Mouse (Mus musculus) thymus, postnatal 14 days (tissue): ENCODE results near the gene Rhot1.

Experiments used
- DNase-seq: peaks from one replicate; pipeline ENCODE4 v3.0.0; 2021

Rhot1 gene

DNA sequence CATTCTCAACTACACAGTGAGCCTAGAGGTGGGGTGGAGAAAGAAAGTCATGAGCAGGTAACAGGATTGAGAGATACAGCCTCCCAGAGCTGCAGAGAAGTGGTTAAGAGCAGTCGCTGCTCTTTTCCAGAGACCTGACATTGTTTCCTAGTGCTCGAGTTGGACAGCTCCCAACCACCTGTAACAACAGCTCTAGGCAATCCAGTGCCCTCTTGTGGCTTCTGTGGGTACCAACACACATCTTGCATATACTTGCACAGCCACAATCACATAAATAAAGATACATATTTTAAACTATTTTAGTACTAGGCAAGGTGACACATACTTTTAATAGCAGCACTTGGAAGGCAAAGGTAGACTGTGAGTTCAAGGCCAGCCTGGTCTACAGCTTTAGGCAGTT, 82.2 kb downstream of the Rhot1 start:
- no peak for DNase-seq

DNA sequence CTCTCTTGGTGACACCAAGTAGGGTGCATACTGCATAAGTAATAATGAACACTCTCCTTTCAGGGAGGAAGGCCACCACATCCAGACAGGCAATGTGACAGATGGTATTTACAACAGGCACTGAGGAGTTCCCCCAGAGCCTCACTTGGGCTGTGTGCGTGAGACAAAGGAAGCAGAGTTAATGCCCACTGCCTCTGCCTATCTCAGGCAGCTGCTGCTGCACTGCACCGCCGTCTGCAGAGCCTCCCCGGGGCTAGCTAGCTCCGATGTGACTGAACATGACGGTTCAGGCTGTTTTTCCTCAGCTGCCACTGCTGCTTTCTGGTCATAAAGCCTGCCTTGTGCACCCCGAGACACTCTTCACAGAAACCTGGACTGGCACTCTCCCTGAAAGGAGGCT, 83.6 kb downstream of the Rhot1 start:
- DNase-seq = no peak

DNA sequence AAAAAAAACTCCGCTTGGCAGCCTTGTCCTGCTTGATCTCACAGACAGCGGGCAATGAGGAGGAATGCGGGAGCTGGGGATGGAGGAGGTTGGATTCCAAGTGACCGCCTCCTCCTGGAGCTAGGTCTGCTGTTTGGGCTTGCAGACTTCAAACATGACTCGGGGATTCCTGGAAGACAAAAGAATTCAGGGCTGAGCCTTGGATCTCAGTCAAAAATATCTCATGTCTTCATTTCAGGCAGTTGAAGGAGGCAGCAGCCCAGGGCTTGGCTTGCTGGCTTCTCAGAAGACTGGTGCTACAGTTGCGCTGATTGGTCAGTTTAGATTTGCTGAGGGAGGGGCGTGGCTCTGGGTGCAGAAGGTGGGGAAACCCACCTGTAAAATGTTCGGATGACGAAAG, 86.2 kb downstream of the Rhot1 start:
- no peak for DNase-seq

DNA sequence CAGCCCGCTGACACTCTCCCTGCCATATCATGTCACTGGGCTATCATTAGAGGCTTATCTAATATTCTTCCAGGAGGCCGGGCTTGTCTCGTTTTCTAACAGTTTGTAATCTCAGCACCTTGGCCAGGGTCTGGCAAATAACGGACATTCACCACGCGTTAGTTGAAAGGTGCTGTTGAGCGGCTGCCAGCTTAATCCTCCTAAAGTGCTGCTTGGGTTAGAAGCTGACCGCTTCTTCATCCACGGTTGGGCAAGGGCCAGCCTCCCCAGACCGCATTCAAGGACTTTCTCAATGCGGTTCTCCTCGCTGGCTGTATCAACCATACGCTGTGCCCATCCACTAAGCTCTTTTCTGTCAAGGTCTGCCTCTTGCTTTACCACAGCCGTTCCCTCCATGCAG, 87.0 kb downstream of the Rhot1 start:
- no peak for DNase-seq

DNA sequence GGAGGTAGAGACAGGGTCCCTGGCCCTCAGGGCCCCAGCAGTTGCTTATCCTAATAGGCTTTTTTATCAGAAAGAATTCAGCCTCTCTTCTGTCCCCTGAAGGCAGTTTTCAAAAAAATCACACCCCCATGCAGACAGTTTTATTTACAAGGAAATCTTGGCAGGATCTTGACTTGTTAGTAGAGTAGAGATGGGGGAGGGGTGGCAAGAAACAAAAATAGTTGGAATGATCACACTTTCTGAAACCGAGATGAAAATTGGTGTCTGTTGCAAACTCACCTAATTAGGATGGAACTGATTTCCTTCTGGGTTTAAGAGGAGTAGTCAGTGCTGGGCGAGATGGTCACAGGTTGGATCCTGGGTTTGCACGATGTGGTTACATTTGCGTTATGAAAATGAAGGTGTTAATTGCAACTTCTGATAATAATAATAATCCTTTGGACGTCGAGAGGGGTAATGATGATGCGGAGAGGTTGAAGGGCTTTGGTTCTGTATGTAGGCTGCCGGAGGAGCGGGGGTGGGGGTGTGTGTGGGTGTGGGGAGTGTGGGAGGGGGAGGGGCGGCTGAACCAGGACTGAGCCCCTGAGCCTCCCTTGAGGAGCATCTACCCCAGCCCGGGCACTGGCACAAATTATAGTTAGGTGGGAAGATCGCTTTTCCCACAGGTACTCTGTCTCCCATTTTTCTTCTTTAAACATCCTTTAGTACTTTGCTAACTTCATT, 90.9 kb downstream of the Rhot1 start:
- no peak for DNase-seq

DNA sequence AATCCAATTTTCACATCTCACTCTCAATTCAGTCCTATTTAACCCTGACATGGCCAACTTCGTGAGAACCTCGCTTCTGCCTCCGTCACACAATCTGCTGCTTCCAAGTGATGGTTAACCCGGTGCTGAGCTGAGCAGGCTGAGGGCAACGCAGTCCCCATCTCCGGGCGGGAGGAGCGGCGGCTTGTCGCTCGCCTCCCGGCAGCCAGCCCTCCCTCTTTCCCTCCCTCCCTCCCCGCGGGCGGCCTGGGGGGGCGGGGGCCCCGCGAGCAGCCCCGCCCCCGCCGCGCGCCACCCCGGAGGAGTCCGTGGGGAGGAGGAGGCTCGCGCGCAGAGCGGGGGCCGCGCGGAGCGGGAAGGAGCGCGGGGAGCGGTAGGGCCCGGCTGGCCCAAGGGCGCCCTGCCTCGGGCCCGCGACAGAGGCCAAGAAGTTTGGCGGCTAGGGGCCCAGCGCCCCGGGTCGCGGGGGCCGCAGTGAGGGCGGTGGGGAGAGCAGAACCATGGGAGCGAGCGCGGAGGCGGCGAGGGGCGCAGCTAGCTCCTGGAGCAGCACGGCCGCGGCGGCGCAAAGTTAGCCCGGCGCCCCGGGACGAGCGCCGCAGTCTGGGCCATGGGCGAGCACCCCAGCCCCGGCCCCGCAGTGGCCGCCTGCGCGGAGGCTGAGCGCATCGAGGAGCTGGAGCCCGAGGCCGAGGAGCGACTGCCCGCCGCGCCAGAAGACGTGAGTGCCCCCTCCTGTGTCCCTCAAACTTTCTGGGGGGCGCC, 91.9 kb downstream of the Rhot1 start, which contains the start of gene Rhbdl3:
Gene Rhbdl3, plus strand, starts transcription at position 362 of the 765 bp plus-strand sequence.
- DNase-seq = peak; percentile 66

DNA sequence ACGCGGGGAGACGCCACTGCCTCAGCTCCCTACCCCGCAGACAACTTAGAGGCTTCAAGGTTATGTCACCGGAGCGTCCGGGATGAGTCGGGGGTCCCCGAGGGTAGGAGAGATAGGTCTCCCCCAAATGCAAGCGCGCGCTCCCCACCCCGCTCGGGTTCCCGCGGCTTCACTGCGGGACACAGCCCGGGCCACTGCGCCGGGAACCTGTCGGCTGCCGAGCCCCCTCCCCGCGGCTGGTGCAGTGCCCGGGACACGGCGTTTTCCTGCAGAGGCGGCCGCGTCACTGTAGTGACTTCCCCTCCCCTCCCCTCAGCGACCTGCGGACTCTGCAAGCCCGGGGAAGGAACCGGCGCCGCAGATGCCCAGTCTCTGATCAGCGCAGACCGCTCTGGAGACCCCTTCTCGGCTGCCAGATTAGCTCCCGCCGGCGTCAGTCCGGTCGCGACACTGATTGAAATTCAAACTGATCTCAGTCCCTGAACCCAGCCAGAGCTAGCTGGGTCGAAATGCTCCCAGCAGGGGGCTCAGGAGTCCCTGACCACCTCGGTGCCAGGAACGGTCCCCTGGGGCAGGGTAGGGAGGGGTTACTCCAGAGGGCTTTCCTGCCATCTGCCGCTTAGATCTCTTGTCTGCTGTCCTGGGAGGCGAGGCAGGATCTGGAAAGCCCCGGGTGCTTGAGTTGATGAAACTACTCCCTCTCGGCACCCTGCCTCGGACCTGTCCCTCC, 92.7 kb downstream of the Rhot1 start:
- peak; percentile 54 for DNase-seq

DNA sequence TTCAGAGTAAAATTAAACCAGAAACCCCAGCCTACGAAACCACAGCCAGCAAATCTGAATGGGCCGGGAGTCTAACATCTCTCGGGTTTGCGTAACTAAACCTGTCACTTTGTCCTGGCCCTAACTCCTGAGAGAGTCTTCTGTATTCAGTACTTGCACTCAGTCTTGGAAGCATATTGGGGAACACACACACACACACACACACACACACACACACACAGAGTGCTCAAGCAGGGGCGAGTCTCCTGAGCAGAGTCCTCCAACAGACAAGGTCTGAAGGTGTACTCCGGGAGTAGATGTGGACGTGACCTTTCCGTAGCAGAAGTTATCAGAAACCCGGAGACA, 93.2 kb downstream of the Rhot1 start:
- no peak for DNase-seq

DNA sequence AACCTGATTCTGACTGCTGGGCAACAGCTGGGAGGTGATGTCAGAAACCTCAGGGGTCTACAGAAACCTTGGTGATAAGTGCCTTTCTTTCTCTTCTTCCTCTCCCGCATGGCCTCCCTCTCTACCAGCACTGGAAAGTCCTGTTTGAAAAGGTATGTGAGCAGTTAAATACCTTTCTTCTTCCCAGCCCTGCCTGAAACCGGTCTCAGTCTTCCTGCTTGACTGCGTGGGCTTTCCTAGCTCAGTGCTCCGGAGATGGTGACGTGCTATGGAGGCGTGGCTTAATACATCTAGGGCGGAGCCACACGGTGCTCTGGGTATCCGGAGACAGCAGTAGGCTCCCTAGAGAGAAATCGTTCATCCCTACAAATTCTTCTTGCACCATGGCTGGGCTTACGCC, 93.7 kb downstream of the Rhot1 start:
- DNase-seq = peak; percentile 84

DNA sequence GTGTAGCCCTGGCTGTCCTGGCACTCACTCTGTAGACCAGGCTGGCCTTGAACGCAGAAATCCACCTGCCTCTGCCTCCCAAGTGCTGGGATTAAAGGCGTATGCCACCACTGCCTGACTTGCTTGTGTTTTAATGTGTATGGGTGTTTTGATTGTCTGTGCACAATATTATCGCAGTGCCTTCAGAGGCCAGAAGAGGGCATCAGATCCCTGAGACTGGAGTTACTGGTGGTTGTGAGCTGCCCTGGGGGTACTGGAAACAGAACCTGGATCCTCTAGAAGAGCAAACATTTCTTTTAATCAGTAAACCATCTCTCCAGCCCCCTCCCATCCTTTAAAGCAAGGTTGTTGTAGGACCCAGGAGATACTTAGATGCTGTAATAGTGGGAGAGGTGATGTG, 94.9 kb downstream of the Rhot1 start:
- no peak for DNase-seq

DNA sequence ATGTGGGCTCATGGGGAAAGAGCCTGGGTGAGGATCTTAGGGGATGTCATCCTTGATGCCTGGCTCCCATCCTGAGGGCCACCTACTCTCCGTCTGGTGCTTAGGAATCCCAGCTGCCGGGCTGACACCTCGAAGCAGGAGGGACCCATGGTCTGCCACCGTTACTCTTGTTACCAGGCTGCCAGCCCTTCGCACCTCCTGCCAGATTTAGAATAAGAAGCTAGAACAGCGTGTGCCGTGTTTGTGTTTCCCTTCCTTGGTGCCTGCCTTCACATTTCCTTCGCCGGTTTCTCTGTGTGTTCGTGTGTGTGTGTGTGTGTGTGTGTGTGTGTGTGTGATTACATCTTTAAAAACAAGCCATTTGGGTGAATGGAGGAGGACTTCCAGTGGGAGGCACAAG, 96.0 kb downstream of the Rhot1 start:
- no peak for DNase-seq

DNA sequence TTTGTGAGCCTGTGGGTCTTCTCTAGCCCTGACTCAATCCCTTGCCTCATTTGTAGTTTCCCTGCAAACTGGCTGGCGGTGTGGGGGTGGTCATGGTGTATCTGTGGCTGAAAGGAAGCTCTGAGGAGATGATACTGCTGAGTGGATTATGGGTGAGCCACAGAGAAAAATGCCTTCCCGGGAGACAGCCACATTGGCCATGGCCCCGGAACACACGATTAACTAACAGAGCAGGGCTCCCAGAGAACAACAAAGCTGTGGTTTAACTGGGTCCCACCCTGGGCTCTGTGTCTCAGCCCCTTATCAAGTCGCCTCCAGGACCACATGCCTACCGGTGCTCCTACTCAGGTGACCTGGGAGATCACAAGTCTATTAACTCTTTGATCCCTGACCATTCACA, 99.7 kb downstream of the Rhot1 start:
- DNase-seq = no peak

DNA sequence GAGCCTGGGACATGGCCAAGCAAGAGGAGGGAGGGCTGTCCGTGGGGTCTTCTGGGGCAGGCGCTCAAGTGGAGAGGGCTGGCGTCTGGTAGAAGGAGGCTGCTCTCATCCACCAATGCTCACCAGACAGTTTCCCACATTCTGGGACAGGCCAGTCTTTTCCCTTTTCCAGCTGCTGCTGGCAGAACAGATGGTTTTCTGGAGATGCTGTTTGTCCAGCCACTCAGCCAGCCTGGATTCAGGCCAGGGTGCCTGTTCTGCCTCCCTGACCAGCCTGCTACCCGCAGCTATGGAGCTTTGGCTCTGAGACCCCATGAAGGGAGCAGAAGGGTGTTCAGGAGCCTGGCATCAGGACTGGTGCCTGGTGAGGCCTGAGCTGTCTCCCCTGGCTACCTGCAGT, 102.5 kb downstream of the Rhot1 start:
- no peak for DNase-seq

DNA sequence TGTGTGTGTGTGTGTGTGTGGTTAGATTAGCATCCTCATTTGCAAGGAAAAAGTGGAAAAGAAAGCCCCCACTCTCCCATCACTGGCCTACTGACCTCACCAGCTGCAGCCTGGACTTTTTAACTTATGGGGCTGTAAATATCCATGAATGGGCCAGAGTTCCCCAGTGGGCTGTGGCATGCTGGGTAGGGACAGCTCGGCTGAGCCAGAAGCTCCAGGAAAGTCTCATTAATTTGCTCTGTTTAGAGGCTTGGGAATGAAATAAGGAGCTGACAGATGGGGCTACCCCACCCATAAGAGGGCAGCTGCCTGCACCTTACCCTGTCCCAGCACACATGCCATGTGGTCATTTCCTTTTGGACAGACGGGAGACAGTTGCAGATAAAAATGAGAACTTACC, 103.2 kb downstream of the Rhot1 start:
- DNase-seq = no peak

DNA sequence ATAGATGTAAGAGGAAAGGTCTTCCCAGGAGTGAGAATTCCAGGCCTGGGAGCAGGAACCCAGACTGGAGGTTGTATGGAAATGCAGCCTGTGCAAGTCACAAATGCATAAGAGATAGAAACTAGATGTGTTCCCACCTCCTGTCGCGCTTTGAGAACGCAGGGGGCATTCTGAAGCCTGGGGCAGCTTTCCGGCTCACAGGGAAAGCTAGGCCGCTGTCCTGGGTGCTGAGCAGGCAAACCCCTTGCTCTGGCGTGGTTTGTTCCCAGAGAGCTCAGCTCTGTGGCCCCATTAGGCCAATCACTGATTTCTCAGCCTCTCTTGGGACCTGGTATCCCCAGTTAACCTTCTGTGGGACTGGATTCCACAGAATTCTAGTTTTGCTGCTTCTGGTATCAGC, 103.7 kb downstream of the Rhot1 start:
- no peak for DNase-seq

DNA sequence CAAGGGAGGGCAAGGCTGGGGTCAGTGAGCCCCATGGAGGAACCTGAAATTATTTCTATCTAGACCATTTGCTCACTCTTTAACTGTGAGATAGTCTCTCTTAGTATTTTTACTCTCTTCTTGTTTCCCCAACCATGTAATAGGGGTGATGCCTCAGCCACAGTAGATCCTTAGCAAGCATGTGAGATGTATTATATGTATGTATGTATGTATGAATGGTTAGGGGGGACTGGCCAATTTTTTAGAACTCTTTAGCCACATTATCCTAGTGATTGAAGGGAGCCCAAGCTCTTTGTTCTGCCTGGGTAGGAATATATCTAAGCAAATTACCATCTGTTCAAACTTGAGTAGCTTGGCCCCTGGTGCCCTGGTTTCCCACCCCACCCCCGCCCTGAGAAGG, 104.6 kb downstream of the Rhot1 start:
- no peak for DNase-seq

DNA sequence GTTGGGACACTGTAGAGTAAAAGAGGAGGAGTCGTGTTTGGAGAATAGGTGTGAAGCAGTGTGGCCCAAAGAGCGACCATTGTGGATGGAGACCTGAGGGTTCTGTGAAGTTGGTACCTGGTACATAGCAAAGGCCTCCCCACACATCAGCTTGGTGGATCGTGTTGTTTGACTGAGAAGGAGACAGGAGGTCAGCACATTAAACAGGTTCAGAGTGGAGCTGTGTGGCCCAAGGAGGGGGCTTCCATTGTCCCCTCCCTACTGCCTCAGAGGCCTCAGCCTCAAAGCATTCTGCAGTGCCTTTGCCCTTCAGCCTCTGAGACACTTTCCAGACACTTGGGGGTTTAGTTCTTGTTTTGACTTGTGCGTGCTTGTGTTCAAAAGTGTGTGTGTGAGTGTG, 105.1 kb downstream of the Rhot1 start:
- no peak for DNase-seq

DNA sequence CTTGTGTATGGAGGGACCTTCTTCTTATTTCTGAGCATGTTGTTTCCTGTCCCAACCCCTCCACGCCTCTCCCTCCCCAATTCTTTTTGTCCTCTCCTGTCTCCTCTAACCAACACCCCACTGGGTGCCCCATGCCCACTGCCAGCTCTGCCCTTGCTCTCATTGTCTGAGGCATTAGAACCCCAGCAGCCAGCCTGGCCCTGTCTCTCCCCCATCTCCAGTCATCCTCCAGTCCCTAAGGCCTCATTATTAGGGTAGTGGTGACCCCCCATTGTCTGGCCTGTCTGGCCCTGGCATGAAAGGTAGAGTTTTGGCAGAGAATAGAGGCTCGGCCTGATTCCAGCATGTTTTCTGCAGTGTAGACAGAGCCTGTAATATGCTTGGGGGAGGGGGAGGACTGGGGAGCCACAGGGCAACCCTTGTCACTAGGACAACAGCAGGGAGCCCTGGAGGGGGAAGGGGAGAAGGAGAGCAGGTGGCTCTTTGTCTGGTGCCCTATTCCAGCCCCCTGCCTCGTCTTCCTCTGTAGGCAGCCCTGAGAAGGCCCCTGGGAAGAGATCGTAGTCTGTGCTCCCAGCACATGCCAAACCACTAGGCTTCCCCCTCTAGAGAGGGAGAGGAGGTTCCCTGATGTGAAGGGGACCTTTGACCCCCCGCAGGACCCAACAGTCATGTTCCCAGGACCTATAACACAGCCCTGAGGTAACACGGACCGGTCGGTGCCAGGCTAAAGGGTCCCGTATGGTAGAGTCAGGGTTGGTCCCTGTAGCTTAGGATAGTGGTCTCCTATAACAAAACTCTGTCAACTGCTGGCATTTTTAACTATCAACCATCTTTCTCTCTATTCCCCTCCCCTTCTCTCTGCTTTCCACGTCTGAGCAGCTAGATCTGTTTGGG, 107.2 kb downstream of the Rhot1 start:
- DNase-seq = no peak
